Mouse (Mus musculus): ENCODE measurements around the gene Gm10197. TPM values are rescaled to one million over a fixed set of nuclear protein-coding genes. Genes with fewer than 3 reads are reported as not detected.

Gm10197 gene
- polyA plus RNA-seq, 1 experiment from 2014 or later, result not detected

DNA sequence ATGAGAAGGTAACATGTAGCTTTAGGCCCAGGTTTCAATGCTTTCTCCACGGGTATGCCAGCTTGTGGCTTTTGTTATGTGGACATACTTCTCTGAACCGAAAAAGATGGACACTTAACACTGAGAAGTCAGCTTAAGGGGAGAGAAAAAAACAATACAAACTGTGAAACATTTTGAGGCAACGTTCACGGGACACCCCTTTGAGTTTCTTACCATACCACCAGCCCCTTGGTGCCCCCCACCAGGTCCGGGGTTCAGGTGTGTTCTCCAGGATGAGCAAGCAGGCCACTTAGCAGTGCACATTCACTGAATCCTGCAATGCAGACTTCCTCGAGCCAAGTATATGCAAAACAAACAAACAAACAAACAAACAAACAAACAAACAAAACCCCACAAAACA lies 46.7 kb downstream of the Gm10197 start:
- 61% methylated on average over 6 of the region's 6 CpGs for WGBS
- H3K4me3 ChIP-seq (ENCODE audit: low read depth, low read length), result no peak overlapping the region

DNA sequence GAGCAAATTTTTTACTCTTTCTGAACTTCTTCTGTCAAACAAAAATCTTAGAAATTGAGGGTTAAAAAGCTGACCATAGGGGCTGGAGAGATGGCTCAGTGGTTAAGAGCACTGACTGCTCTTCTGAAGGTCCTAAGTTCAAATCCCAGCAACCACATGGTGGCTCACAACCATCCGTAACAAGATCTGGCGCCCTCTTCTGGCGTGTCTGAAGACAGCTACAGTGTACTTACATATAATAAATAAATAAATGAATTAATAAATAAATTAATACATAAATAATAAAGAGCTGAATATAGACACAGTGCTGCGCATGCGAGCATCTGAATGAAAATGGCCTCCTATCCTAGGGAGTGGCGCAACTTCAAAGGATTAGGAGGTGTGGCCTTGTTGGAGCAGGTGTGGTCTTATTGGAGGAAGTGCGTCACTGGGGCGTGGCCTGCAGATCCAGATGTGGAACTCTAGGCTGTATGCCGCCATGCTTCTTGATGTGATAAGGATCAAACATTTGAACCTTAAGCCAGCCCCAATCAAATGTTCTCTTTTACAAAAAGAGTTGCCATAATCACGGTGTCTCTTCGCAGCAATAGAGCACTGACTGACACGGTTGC lies 49.0 kb downstream of the Gm10197 start:
- no peak for ATAC-seq (replicated peaks; ENCODE audit: low FRiP score)
- no peak overlapping the region for H3K9ac ChIP-seq (ENCODE audit: low read length)
- no peak overlapping the region for H3K27ac ChIP-seq (ENCODE audit: low read depth, low read length)
- H3K4me1 ChIP-seq (replicated peaks; ENCODE audit: control insufficient read depth, insufficient read depth, low read length), result peaks cover 11% of the 10 kb centered on the region; the same call in 1 of the 2 replicates
- no peaks in the 10 kb centered on the region for H3K27me3 ChIP-seq (ENCODE audit: control insufficient read depth, insufficient read depth, low read length)
- H3K36me3 ChIP-seq (ENCODE audit: control insufficient read depth, insufficient read depth, low read length), result no peaks in the 10 kb centered on the region
- no peak overlapping the region for H3K4me2 ChIP-seq (ENCODE audit: low read depth, low read length, severe bottlenecking)
- H3K4me3 ChIP-seq (ENCODE audit: low read depth, low read length), result no peak overlapping the region
- no peak for DNase-seq (ENCODE audit: low spot score)
- no peaks in the 10 kb centered on the region for H3K9me3 ChIP-seq (ENCODE audit: control insufficient read depth, low read length)
- WGBS, result 93% methylated on average over 12 of the region's 12 CpGs

More for the DNA sequence above, 46.7 kb downstream of the Gm10197 start:
- Histone ChIP-seq H3K9me3 (ENCODE audit: control insufficient read depth, low read length) (no peaks in the 10 kb centered on the region), H3K27ac (ENCODE audit: low read depth, low read length) (no peak overlapping the region), H3K4me2 (ENCODE audit: low read depth, low read length, severe bottlenecking) (no peak overlapping the region), H3K9ac (ENCODE audit: low read length) (no peak overlapping the region), H3K27me3 (ENCODE audit: control insufficient read depth, insufficient read depth, low read length) (no peaks in the 10 kb centered on the region), H3K4me1 (replicated peaks; ENCODE audit: control insufficient read depth, insufficient read depth, low read length) (peaks cover 11% of the 10 kb centered on the region; the same call in 1 of the 2 replicates), H3K36me3 (ENCODE audit: control insufficient read depth, insufficient read depth, low read length) (no peaks in the 10 kb centered on the region)
- ATAC-seq (replicated peaks; ENCODE audit: low FRiP score) (no peak), DNase-seq (ENCODE audit: low spot score) (no peak)

Other genes starting within 250 kb of the Gm10197 start
- 59.3 and 61.5 TPM in 2 replicates for gene Add3, start 231.3 kb downstream of the Gm10197 start, polyA plus RNA-seq (2014; fragmentation: Nextera tagmentation; extraction: Ambion mirVana)
- gene Mxi1, start 61.2 kb downstream of the Gm10197 start, polyA plus RNA-seq (2014; fragmentation: Nextera tagmentation; extraction: Ambion mirVana), result 49.8 TPM in 2 replicates
- gene Smndc1, start 18.8 kb upstream of the Gm10197 start, polyA plus RNA-seq (2014; fragmentation: Nextera tagmentation; extraction: Ambion mirVana), result 53.6 and 57.6 TPM in 2 replicates
- gene Dusp5, start 157.3 kb upstream of the Gm10197 start, polyA plus RNA-seq (2014; fragmentation: Nextera tagmentation; extraction: Ambion mirVana), result 4.4 and 4.5 TPM in 2 replicates
- gene Nutf2-ps1, start 217.3 kb upstream of the Gm10197 start, polyA plus RNA-seq (2014; fragmentation: Nextera tagmentation; extraction: Ambion mirVana), result 433 and 467 TPM in 2 replicates
- 94.1 and 101 TPM in 2 replicates for gene Smc3, start 228.6 kb upstream of the Gm10197 start, polyA plus RNA-seq (2014; fragmentation: Nextera tagmentation; extraction: Ambion mirVana)

Data from forebrain, embryonic 11.5 days (tissue).